Mouse (Mus musculus) CH12.LX (cell line): ENCODE measurements around the gene P2ry4.

Experiments
- CHD2 ChIP-seq: IDR thresholded peaks from 2 replicates; pipeline ENCODE4 v1.6.1; 2011; ENCODE audit warnings: low read length, improper control_type of control experiment
- CTCF ChIP-seq, 2 experiments: IDR thresholded peaks in 1 of 2; conservative IDR thresholded peaks in 1 of 2; 2 replicates each; pipeline ENCODE4 v1.5.1; 2011 to 2012; ENCODE audit warnings: low read depth in 2 of 2, low read length in 2 of 2, improper control_type of control experiment in 1 of 2, inconsistent platforms in 1 of 2, mild to moderate bottlenecking in 1 of 2, moderate library complexity in 1 of 2
- ZC3H11A ChIP-seq: IDR thresholded peaks from 2 replicates; pipeline ENCODE4 v1.6.1; 2012; ENCODE audit warnings: low read depth, mild to moderate bottlenecking, inconsistent platforms, low read length, improper control_type of control experiment
- ZKSCAN1 ChIP-seq: IDR thresholded peaks from 2 replicates; pipeline ENCODE4 v1.6.1; 2012; ENCODE audit warnings: low read depth, inconsistent platforms, low read length, improper control_type of control experiment, borderline replicate concordance

- TF ChIP-seq CTCF (conservative IDR thresholded peaks at IDR 0.05 in 1 of 2, IDR thresholded peaks at IDR 0.05 in 1 of 2; ENCODE audit: low read depth in 2 of 2, low read length in 2 of 2) (no peak), ZKSCAN1 (no peak), CHD2 (0 out of 2 replicates have a peak, but pooled peaks have one; percentile 39), ZC3H11A (no peak)
These were observed 31.4 kb upstream of the P2ry4 start, which contains the start of gene Pdzd11 for GRCm38 (mm10) chrX:100625802-100626793.
